Mouse (Mus musculus) midbrain, embryonic 14.5 days (tissue): ENCODE measurements around the gene Gm5244. TPM values are rescaled to one million over a fixed set of nuclear protein-coding genes. Genes with fewer than 3 reads are reported as not detected.

Source experiments
- ATAC-seq: fragments of 200-750 bp; cut with Nextera tagmentation; 2 replicates; pipeline ENCODE4 v1.8.0; 2017; ENCODE audit warnings: moderate number of reproducible peaks, moderate library complexity; ENCODE audit not compliant: low FRiP score, low TSS enrichment
- DNase-seq: peaks from one replicate; pipeline ENCODE4 v3.0.0-alpha.2; 2015
- H3K27ac ChIP-seq: fragments of 300-500 bp; sonication (generic); replicated peaks from 2 replicates; pipeline ENCODE4 v1.5.1; 2014; ENCODE audit warnings: mild to moderate bottlenecking, low read depth, low read length, moderate library complexity
- H3K27me3 ChIP-seq: fragments of 300-500 bp; sonication (generic); 2 replicates; pipeline ENCODE4 v1.6.1; 2014; ENCODE audit warnings: low read length, control low read depth, mixed read lengths; ENCODE audit not compliant: control insufficient read depth, insufficient read depth
- H3K36me3 ChIP-seq: fragments of 300-500 bp; sonication (generic); 2 replicates; pipeline ENCODE4 v1.6.1; 2014; ENCODE audit warnings: low read length, control low read depth; ENCODE audit not compliant: control insufficient read depth, insufficient read depth
- H3K4me1 ChIP-seq: fragments of 300-500 bp; sonication (generic); 2 replicates; pipeline ENCODE4 v1.6.1; 2014; ENCODE audit warnings: mild to moderate bottlenecking, antibody characterized with exemption, low read length, control low read depth; ENCODE audit not compliant: control insufficient read depth, insufficient read depth
- H3K4me2 ChIP-seq: fragments of 300-500 bp; sonication (generic); 2 replicates; pipeline ENCODE4 v1.6.1; 2014; ENCODE audit warnings: mild to moderate bottlenecking, low read length, moderate library complexity
- H3K4me3 ChIP-seq: fragments of 300-500 bp; sonication (generic); replicated peaks from 2 replicates; pipeline ENCODE4 v1.5.1; 2014; ENCODE audit warnings: low read depth, low read length
- H3K9ac ChIP-seq: fragments of 300-500 bp; sonication (generic); replicated peaks from 2 replicates; pipeline ENCODE4 v1.6.1; 2014; ENCODE audit warnings: mild to moderate bottlenecking, low read length, moderate library complexity
- H3K9me3 ChIP-seq: fragments of 300-500 bp; sonication (generic); 2 replicates; pipeline ENCODE4 v1.6.1; 2016; ENCODE audit warnings: low read length, control low read depth, mixed read lengths; ENCODE audit not compliant: control insufficient read depth
- WGBS: fragments of 180-500 bp; shearing (Covaris S2); extraction: QIAGEN DNeasy Blood & Tissue Kit; methylation state at CpG from one replicate; pipeline ENCODE4 v1.1.7; 2014; 5-methylcytosine and 5-hydroxymethylcytosine counted together
- polyA plus RNA-seq: library from polyadenylated mRNA; unstranded; fragments of >200 nt; fragmentation: Nextera tagmentation; extraction: Ambion mirVana; gene quantifications from 2 replicates; pipeline ENCODE4 v1.2.1, GENCODE M21; 2014

Gene Gm5244
- polyA plus RNA-seq: not detected in 2 replicates

DNA sequence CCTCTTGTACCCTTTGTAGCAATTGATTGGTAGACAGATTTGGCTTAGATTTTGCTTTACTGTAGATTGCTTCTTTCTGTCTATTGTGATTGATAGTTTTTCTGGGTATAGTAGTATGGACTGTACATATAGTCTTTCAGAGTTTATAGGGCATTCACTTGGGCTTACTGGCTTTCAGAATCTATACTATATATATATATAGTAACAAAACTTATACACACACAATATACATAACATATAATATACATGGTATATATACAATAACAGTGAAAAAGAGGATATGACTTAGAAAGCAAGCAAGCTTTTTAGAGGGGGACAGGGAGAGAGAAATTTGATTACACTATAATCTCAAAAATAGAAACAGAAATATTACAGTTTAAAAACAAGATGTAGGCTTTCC is at the start of gene Gm5244:
Gene Gm5244, plus strand, starts transcription at position 301 of the 400 bp plus-strand sequence.
- no peak for DNase-seq
- no peak within 1 kb of the TSS for H3K9ac ChIP-seq
- H3K4me1 ChIP-seq: no peaks in the 10 kb centered on the region

DNA sequence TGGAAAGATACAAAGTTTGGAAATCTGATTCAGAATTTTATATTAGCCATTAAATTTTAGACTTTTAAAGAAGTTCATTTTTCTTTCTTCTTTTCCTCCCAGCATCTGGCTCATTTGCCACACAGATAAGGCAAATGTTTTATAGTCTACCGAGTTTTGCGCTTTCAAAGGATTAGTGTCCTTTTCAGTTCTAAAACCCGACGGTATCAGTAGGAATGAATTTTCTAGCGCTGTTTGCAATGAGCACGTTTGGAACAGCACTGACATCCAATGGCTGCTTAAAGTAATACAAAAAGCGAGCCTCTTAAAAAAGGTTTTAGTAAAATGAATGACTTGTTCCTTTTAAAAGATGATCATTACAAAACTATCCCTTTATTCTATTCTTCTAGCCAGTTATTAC is 49.4 kb upstream of the Gm5244 start:
- Histone ChIP-seq H3K4me3 (peak overlapping the region; percentile 84), H3K9ac (peak overlapping the region; percentile 60), H3K36me3 (no peaks in the 10 kb centered on the region), H3K27me3 (no peaks in the 10 kb centered on the region), H3K4me1 (peaks cover 9% of the 10 kb centered on the region), H3K27ac (peak overlapping the region; percentile 81; the same call in 1 of the 2 replicates), H3K9me3 (no peaks in the 10 kb centered on the region), H3K4me2 (peak overlapping the region; percentile 86)
- peak; percentile 72 for DNase-seq
- 1% methylated on average over 7 of the region's 7 CpGs for WGBS
- ATAC-seq: no peak

More for the DNA sequence above, at the start of gene Gm5244:
- H3K36me3 ChIP-seq: no peaks in the 10 kb centered on the region
- no peak within 1 kb of the TSS for H3K27ac ChIP-seq
- H3K4me2 ChIP-seq: no peak within 1 kb of the TSS
- no peak for ATAC-seq
- H3K27me3 ChIP-seq: no peaks in the 10 kb centered on the region
- H3K4me3 ChIP-seq: no peak within 1 kb of the TSS
- H3K9me3 ChIP-seq: no peaks in the 10 kb centered on the region

DNA sequence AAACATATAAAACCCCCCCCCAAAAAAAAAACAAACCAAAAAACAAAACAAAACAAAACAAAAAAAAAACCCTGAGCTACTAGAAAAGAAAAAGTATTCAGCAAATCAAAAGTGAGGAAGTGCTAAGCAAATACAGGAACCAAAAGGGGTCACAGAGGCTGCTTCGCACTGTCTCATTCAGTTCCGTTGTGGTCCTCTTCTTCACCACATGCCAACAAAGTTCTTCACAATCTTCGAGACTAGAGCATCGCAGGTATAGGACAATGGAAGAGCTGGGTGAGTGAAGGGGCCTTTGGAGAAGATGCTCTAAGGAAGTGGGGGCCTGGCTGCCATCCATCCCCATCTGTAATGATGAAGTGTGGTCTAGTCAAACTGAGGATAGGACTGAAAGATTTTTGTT is 48.1 kb upstream of the Gm5244 start:
- Histone ChIP-seq H3K9me3 (no peaks in the 10 kb centered on the region), H3K9ac (no peak overlapping the region), H3K4me1 (peaks cover 2% of the 10 kb centered on the region; the same call in 1 of the 2 replicates), H3K36me3 (no peaks in the 10 kb centered on the region), H3K27ac (no peak overlapping the region), H3K4me3 (no peak overlapping the region), H3K4me2 (no peak overlapping the region), H3K27me3 (no peaks in the 10 kb centered on the region)
- DNase-seq: no peak
- WGBS: 86% methylated on average over 4 of the region's 4 CpGs
- no peak for ATAC-seq

DNA sequence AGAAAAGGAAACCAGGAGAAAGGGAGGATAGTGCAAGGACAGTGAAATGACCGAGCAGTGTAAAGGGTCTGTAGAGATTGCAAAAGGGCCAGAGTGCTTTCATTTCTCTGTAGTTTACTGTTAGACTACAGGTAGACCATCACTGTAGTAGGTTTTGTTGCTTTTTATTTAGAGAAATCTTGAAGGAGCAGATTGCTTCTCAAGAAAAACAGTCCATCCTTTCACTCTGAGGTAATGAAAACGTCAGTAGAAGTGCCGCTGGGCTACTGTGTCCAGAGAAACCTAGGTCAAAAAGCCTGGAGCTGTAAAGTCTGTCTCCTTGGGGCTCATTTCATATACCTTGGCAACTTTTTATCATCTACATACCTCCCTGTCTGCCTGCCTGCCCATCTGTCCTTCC is 47.4 kb upstream of the Gm5244 start:
- no peak overlapping the region for H3K9ac ChIP-seq
- no peaks in the 10 kb centered on the region for H3K4me1 ChIP-seq
- WGBS: 93% methylated on average over 3 of the region's 3 CpGs
- no peaks in the 10 kb centered on the region for H3K9me3 ChIP-seq
- H3K36me3 ChIP-seq: no peaks in the 10 kb centered on the region
- H3K4me2 ChIP-seq: no peak overlapping the region
- DNase-seq (no peak), ATAC-seq (no peak)
- no peak overlapping the region for H3K4me3 ChIP-seq
- no peak overlapping the region for H3K27ac ChIP-seq
- H3K27me3 ChIP-seq: no peaks in the 10 kb centered on the region

DNA sequence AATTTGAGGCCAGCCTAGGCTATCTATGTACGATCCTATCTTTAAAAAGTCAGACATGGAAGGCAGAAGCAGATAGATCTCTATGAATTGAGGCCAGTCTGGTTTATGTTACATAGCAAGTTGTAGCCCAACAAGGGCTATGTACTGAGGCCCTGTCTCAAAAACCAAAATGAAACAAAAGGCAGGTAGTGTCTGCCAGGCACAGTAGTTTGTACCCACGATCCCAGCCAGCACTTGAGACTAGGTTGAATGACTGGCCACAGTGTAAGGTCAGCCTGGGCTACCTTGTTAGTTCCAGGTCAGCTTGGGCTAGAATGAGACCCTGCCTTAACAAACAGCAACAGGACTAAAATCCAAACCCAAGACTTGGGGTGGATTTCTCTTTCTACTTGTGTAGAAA is 45.9 kb upstream of the Gm5244 start:
- ATAC-seq: no peak
- H3K36me3 ChIP-seq: no peaks in the 10 kb centered on the region
- H3K27ac ChIP-seq: no peak overlapping the region
- H3K4me1 ChIP-seq: no peaks in the 10 kb centered on the region
- no peak for DNase-seq
- no peaks in the 10 kb centered on the region for H3K27me3 ChIP-seq
- no peak overlapping the region for H3K4me2 ChIP-seq
- H3K4me3 ChIP-seq: no peak overlapping the region
- no peak overlapping the region for H3K9ac ChIP-seq
- H3K9me3 ChIP-seq: no peaks in the 10 kb centered on the region
- 82% methylated on average over 2 of the region's 2 CpGs for WGBS

DNA sequence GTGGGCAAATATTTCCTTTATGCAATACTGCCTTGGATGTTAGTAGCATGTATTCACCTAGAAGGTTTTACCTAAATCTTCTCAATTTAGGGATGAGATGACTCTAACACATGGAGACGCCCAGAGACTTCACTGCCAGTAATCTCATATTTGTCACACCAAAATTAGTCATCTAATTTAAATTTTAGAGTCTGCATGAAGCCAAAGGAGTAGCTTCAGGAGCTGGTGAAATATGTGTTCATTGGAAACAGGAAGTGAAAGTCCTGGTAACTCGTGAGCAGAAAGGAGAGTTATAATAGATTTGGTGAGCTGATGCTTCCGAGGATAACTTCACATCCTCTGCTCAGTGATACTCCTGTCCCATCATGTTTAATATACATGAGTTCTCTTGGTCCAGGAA is 45.4 kb upstream of the Gm5244 start:
- 88% methylated on average over 3 of the region's 3 CpGs for WGBS
- no peak for ATAC-seq

GRCm38 (mm10) chr19:12802830-12803229 is 43.7 kb upstream of the Gm5244 start:
- Histone ChIP-seq H3K4me2 (no peak overlapping the region), H3K27ac (no peak overlapping the region), H3K36me3 (no peaks in the 10 kb centered on the region), H3K4me3 (no peak overlapping the region), H3K9ac (no peak overlapping the region), H3K4me1 (no peaks in the 10 kb centered on the region), H3K9me3 (no peaks in the 10 kb centered on the region), H3K27me3 (no peaks in the 10 kb centered on the region)
- ATAC-seq: no peak
- 77% methylated on average over 3 of the region's 3 CpGs for WGBS
- no peak for DNase-seq

More for the DNA sequence above, 45.4 kb upstream of the Gm5244 start:
- H3K4me1 ChIP-seq: no peaks in the 10 kb centered on the region
- no peaks in the 10 kb centered on the region for H3K27me3 ChIP-seq
- H3K4me3 ChIP-seq: no peak overlapping the region
- H3K9me3 ChIP-seq: no peaks in the 10 kb centered on the region
- H3K9ac ChIP-seq: no peak overlapping the region
- no peak overlapping the region for H3K4me2 ChIP-seq
- H3K36me3 ChIP-seq: no peaks in the 10 kb centered on the region
- DNase-seq: no peak
- no peak overlapping the region for H3K27ac ChIP-seq

DNA sequence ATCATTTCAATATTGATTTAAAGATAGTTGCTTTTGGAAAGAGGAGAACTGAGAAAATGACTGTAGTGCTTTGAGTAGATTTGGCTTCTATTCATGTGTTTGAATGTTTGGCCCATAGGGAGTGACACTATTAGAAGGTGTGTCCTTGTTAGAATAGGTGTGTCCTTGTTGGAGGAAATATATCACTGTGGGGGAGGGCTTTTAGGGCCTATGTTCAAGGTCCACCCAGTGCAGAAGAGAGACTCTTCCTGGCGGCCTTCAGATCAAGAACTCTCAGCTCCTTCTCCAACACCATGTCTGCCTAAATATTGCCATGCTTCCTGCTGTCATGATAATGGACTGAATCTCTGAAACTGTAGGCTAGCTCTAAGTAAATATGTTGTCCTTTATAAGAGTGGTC is 42.2 kb upstream of the Gm5244 start:
- H3K4me2 ChIP-seq: no peak overlapping the region
- WGBS: 84% methylated on average over 1 of the region's 1 CpGs

DNA sequence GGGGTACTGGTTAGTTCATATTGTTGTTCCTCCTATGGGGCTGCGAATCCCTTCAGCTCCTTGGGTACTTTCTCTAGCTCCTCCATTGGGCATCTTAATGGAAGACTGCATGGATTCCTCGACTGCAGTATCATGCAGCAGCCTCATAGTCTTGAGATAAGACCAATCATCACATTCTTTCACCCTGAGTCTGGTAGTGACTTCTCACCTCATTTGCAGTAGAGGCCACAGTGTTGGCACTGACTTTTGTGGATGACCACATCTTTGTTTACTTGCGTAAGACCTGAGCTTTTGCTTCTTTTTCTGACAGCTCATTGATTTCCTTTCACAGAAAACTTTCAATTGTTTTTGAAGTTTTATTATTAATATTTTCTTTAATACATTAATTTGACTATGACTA is 40.8 kb upstream of the Gm5244 start:
- Histone ChIP-seq H3K27me3 (no peaks in the 10 kb centered on the region), H3K27ac (no peak overlapping the region), H3K4me3 (no peak overlapping the region), H3K4me1 (no peaks in the 10 kb centered on the region), H3K4me2 (no peak overlapping the region), H3K9ac (no peak overlapping the region), H3K9me3 (no peaks in the 10 kb centered on the region), H3K36me3 (no peaks in the 10 kb centered on the region)
- ATAC-seq: no peak
- DNase-seq: no peak
- WGBS: 90% methylated on average over 3 of the region's 3 CpGs

More for the DNA sequence above, 42.2 kb upstream of the Gm5244 start:
- no peaks in the 10 kb centered on the region for H3K36me3 ChIP-seq
- H3K27me3 ChIP-seq: no peaks in the 10 kb centered on the region
- H3K27ac ChIP-seq: no peak overlapping the region
- no peak for DNase-seq
- no peak for ATAC-seq
- no peak overlapping the region for H3K4me3 ChIP-seq
- no peak overlapping the region for H3K9ac ChIP-seq
- no peaks in the 10 kb centered on the region for H3K9me3 ChIP-seq
- H3K4me1 ChIP-seq: no peaks in the 10 kb centered on the region
